Mouse (Mus musculus) T-helper 17 cell (primary cell): ENCODE data around the gene Ldb3.

ENCODE experiments used
- in situ Hi-C, 2 experiments: fragments of 300-600 bp; cut with MboI, MseI; formaldehyde crosslinking; loops; 1 replicate in 1 of 2; 2 replicates in 1 of 2; pipeline ENCODE4 v1.15.1; 2025; ENCODE audit warnings: high pct_unique_total_duplicates in 2 of 2

The Ldb3 gene

GRCm38 (mm10) chr14:34590743-34591675, 2.5 kb upstream of the Ldb3 start:
- in situ Hi-C loops: no loop called here

DNA sequence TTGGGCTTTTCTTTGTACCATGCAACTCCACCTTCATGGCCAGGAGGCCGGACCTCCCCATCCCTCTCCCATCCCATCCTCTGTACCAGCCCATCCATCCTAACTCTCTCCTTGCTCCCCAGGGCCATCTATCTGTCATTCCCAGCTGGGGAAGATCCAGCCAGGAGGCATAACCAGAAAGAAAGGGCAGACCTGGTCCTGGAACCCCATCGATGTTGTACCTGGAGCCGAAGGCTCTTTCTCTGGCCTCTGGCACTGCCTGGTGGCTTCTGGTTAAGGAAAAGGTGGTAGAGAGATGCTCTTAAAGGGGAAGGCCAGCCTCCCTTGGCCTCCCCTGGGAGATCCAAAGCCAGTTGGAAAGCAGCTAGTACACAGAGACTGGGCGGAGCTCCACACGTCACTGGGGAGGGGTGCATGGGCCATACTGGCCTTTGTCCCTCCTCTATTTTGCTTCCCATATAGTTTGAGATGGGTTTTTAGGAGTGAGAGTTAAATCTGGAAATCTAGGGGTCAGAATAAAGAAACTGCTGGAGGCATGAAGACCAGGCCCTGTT, 1.6 kb upstream of the Ldb3 start:
- in situ Hi-C loops: no loop called here

DNA sequence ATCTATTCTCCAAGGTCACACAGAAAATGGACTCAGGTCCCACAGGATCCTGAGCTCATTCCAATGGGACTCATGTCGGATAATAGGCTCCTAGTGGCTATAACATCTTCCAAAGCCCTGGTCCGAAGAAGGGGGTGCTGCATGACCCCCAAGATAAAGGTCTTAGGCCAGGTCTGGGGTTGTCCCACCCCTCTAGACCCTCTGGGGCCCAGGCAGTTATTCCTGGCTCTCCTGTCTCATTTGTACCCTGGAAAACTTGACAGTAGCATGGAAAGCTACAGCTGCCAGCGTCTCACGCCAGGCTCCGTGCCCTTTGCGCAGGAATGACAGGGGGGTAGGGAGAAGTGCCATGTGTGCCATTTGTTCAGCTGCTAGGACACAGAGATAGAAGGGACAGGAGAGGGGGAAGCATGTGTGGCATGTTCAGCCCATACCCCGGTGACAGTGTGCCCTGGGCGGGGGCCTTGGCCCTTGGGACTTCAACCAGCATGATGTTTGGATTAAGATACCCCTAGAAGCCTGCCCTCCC, 767 bp upstream of the Ldb3 start:
- in situ Hi-C loops: loop anchor here in 1 of 2 experiments (10.0 kb wide), 1 partner anchor 484 kb away; the partner anchor contains the start of gene A630023A22Rik

- in situ Hi-C loops: loop anchor here in 1 of 2 experiments (10.0 kb wide), 1 partner anchor 483 kb away; the partner anchor contains the start of gene A630023A22Rik
Observed at GRCm38 (mm10) chr14:34588005-34588404, 477 bp downstream of the Ldb3 start.

- in situ Hi-C loops: loop anchor here in 1 of 2 experiments (10.0 kb wide), 1 partner anchor 482 kb away; the partner anchor contains the start of gene A630023A22Rik
Observed at GRCm38 (mm10) chr14:34586871-34587270, 1.6 kb downstream of the Ldb3 start.

DNA sequence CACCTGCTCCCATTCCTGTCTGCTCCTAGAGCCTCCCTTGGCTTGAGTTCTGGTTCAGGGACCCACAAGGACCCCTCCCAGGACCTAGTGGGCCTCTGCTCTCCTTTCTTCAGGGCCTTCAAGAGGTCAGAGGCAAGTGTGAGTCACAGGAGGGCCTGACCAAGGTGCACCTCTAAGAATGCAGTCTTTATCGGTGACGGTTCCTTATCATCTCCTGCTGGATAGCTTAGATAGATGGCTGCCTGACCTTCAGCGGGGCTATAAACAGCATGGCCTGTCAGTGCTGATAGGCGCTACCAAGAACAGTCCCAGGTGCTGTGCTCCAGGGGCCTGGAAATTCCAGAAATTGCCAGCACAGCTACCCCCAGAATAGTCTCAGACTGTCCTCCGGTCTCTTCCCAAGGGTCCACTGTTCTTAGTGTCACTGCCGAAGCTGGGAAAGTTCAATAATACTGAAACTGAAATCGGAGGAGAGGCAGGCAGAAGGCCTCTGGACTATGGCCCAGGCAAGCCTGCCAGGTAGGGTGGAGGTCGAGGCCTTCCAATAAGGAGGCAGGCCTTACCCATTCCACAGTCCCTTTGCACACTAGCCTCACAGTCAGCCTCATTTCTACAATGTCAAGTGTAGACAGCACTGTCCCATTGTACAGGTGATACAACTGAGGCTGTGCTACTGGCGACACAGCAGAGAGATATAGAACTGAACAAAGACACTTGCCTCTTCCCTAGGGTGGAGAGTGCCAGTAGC, 3.0 kb downstream of the Ldb3 start:
- in situ Hi-C loops: loop anchor here in 1 of 2 experiments (10.0 kb wide), 1 partner anchor 481 kb away; the partner anchor contains the start of gene A630023A22Rik

GRCm38 (mm10) chr14:34582740-34583427, 5.6 kb downstream of the Ldb3 start:
- in situ Hi-C loops: loop anchor here in 1 of 2 experiments (10.0 kb wide), 1 partner anchor 478 kb away; the partner anchor contains the start of gene A630023A22Rik

DNA sequence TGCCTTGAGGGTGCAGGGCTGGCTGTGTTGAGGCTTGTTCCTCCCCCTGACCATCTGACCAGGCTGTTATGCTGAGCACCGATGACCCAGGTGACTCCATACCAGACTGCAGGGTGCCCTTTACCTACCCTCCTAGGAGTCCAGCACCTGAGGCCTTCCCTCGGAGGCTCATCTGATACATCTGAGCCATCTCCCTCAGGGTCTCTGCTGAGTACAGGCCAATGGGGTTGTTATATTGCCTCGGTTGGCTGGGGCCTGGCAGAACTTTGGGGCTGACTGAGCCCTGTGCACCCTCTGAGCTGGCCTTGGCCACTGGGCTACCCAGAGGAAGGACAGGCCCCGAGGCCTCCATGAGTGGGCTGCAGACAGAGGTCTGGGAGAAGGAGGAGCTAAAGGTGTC, 11.6 kb downstream of the Ldb3 start:
- in situ Hi-C loops: loop anchor here in 1 of 2 experiments (10.0 kb wide), 4 partner anchors 152 to 492 kb away; partner anchors contain the start of gene Anxa8

GRCm38 (mm10) chr14:34574068-34574467, 14.4 kb downstream of the Ldb3 start:
- in situ Hi-C loops: loop anchor here in 1 of 2 experiments (5.0 to 10.0 kb wide), 5 partner anchors 149 to 489 kb away; partner anchors contain the start of gene Anxa8

DNA sequence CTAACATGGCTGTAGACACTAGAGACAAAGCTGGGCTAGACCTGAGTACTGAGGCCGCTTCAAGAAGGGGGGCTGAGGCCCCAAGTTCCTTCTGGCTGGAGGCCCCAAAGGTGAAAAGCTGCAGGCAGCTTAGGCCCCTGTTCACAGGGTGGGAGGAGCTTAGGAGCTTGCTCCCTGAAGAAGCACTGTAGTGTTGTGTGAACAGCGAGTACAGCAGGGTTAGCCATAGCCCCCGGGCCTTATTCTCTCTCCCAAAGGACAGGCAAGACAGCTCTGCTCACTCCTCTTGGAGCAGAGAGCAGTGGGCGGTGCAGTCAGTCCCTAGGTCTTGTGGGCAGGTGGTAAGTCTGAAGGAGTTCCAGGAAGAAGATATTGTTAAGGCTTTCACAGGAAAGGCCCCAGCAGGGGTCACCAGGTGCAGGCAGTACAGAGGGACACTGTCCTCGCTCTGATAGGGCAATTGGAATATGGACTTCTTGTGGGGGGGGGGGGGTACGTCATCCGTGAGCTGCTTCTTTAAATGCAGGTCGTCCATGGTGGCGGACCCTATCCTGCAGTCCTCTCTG, 15.1 kb downstream of the Ldb3 start:
- in situ Hi-C loops: loop anchor here in 1 of 2 experiments (5.0 to 10.0 kb wide), 5 partner anchors 149 to 489 kb away; partner anchors contain the start of gene Anxa8

DNA sequence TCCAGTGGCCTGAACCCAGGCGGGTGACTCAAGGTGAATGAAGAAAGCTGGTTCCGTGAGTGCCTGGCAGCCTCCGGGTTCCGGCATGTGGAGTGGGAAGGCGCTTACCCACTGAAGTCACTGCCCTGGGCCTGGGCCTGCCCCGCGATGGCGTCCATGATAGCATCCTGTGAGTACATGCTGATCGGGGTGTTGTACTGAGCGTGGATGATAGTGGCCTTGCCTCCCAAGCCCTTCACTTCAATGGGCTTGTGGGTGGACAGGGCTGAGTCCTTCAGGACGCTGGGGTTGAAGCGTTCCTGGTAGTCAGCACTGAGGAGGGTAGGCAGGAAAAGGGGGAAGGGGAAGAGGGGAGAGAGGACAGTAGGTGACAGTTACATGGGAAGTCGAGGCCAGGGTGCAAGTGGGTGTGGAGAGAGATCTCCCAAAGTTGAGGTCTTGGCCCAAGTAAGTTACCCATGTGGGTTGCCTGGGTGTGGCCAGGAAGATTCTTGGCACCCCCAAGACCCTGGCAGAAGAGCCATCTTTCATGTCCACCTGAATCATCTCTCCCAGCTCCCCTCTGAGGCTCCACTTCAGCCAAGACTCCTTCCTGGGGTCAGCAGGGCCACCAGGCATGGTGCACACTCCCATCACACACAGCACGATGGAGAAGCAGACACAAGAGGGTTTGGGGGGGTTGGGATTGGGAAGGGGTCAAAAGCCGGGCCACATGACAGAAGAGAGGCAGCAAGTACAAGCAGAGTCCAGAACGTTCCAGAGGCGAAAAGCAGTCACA, 16.7 kb downstream of the Ldb3 start:
- in situ Hi-C loops: loop anchor here in 1 of 2 experiments (5.0 to 10.0 kb wide), 5 partner anchors 147 to 487 kb away; partner anchors contain the start of gene Anxa8

DNA sequence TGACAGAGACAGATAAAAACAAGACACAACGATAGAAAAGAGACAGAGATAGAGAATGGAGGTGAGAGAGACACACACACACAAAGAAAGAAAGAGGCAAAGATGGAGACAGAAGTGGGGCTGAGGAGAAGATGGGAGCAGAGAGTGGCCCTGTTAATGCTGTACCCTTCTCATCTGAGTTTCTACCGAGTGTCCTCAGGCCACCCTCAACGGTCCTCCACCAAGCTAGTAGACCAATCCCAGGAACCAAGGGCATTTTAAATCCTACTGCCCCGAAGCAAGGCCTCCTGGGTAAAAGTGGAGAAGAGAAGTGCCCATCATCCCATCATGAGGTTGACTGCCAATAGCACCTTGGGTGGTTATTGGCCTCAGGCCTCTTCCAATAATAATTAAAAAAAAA, 17.6 kb downstream of the Ldb3 start:
- in situ Hi-C loops: loop anchor here in 1 of 2 experiments (5.0 to 10.0 kb wide), 5 partner anchors 146 to 486 kb away; partner anchors contain the start of gene Anxa8

- in situ Hi-C loops: loop anchor here in 1 of 2 experiments (5.0 to 10.0 kb wide), 5 partner anchors 145 to 485 kb away; partner anchors contain the start of gene Anxa8
Observed at GRCm38 (mm10) chr14:34570294-34570693, 18.2 kb downstream of the Ldb3 start.

DNA sequence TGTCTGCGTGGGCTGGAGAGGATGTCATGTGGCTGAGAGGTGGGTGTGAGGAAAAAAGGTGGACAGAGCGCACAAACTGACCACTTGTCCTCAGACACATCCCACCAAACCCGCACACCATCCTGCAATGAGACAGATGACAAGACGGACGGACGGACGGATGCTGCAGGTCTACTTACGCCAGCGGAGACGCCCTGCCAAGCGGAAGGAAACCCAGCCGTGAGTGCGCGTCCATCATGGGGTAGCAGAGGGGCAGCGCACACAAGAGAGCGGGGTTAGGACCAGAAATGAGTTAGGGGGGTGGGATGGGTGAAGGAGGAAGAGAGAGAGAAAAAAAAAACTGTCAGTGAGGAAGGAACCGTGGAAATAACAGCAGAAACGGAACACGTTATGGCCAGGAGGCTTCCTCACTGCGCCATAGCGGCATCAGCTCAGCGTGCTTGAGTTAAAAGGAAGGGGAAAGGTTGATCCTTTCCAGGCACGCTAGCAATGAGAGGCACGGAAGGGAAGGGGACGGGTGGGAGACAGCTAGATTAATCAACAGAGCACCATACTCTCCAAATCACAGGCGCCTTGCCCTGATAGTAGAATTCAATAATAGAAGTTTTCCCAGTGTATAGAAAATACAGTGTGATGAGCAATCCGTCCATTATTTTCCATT, 18.8 kb downstream of the Ldb3 start:
- in situ Hi-C loops: loop anchor here in 1 of 2 experiments (5.0 to 10.0 kb wide), 5 partner anchors 145 to 485 kb away; partner anchors contain the start of gene Anxa8

DNA sequence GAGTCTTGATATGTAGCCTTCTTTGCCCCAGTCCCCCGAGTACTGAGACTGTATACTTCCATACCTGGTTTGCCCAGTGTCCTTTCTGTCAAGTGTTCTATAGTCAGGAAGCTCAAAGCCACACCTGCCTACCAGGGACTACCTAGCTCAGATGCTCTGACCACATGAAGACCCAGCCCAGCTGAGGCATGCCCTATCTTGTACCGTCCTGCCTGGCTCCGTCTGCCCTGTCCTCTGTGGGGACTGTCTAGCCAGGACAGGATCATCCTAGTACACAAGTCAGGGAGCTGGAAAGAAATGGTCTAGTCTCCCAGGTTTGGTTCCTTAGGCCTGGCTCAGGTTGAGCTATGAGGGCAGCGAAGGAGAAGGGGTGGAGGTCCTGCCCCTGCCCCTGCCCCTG, 19.9 kb downstream of the Ldb3 start:
- in situ Hi-C loops: no loop called here

DNA sequence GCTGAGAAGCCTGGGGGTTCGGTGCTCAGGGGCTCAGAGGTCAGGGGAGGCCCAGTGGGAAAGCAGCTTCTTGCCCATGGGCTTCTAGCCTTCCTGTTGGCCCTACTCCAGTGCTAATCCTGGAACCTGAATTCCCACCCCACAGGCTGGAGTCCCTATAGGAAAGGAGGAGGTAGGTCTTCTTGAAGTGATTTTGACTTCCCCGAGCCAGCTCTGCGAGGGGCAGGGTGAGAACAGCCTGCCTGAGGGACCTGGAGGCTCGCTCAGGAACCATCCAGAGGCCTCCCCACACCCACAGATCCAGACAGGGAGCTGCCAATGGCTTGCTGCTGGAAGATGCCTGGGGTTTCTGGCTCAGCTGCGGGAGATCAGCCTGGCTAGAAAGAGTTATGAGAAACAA, 20.8 kb downstream of the Ldb3 start:
- in situ Hi-C loops: no loop called here

- in situ Hi-C loops: no loop called here
Observed at GRCm38 (mm10) chr14:34566530-34566929, 22.0 kb downstream of the Ldb3 start.

GRCm38 (mm10) chr14:34565711-34566110, 22.8 kb downstream of the Ldb3 start:
- in situ Hi-C loops: no loop called here
